Mouse (Mus musculus): Measurements from ENCODE around the gene Cldnd2. TPM values are rescaled to one million over a fixed set of nuclear protein-coding genes. Genes with fewer than 3 reads are reported as not detected.

Cldnd2 gene
- total RNA-seq, 2 experiments from 2014 or later: not detected

- DNase-seq: peak; percentile 71 to 75
- intact Hi-C loops (cut with DNase I): loop anchor here (10.0 kb wide), 1 partner anchor 139 kb away; no protein-coding TSS in a partner anchor
Observed at GRCm38 (mm10) chr7:43443126-43443916, 2.7 kb downstream of the Cldnd2 start.

GRCm38 (mm10) chr7:43443917-43444293 lies 3.3 kb downstream of the Cldnd2 start, which contains the start of the genes Etfb and Gm45233:
TSS of gene Etfb (plus strand) at chr7:43444083.
TSS of gene Gm45233 (plus strand) at chr7:43444128.
- DNase-seq: peak; percentile 89 to 93
- intact Hi-C loops (cut with DNase I): loop anchor here (10.0 kb wide), 1 partner anchor 139 kb away; no protein-coding TSS in a partner anchor

- DNase-seq: no peak
- intact Hi-C loops (cut with DNase I): loop anchor here (10.0 kb wide), 1 partner anchor 143 kb away; no protein-coding TSS in a partner anchor
Observed at GRCm38 (mm10) chr7:43447801-43448200, 7.2 kb downstream of the Cldnd2 start.

- DNase-seq: no peak
- intact Hi-C loops (cut with DNase I): loop anchor here (10.0 kb wide), 1 partner anchor 143 kb away; no protein-coding TSS in a partner anchor
Observed at GRCm38 (mm10) chr7:43448246-43448645, 7.7 kb downstream of the Cldnd2 start.

GRCm38 (mm10) chr7:43449811-43450210 lies 9.2 kb downstream of the Cldnd2 start:
- intact Hi-C loops (cut with DNase I): loop anchor here (10.0 kb wide), 1 partner anchor 145 kb away; no protein-coding TSS in a partner anchor
- DNase-seq: no peak

- intact Hi-C loops (cut with DNase I): no loop called here
- no peak for DNase-seq
Observed at GRCm38 (mm10) chr7:43451726-43452125, 11.1 kb downstream of the Cldnd2 start.

GRCm38 (mm10) chr7:43452609-43453008 lies 12.0 kb downstream of the Cldnd2 start:
- intact Hi-C loops (cut with DNase I): no loop called here

GRCm38 (mm10) chr7:43453599-43454355 lies 13.2 kb downstream of the Cldnd2 start:
- intact Hi-C loops (cut with DNase I): no loop called here
- no peak for DNase-seq

More at GRCm38 (mm10) chr7:43452609-43453008, 12.0 kb downstream of the Cldnd2 start:
- no peak for DNase-seq

GRCm38 (mm10) chr7:43454371-43454770 lies 13.8 kb downstream of the Cldnd2 start:
- no peak for DNase-seq
- intact Hi-C loops (cut with DNase I): no loop called here

GRCm38 (mm10) chr7:43462851-43463250 lies 22.3 kb downstream of the Cldnd2 start, which contains the start of gene Vsig10l:
TSS of gene Vsig10l (plus strand) at chr7:43463151.
- DNase-seq: no peak
- intact Hi-C loops (cut with DNase I): no loop called here

- intact Hi-C loops (cut with DNase I): no loop called here
- DNase-seq: no peak
Observed at GRCm38 (mm10) chr7:43463976-43464375, 23.4 kb downstream of the Cldnd2 start.

- DNase-seq: peak in 1 of 2 experiments; percentile 21
- intact Hi-C loops (cut with DNase I): no loop called here
Observed at GRCm38 (mm10) chr7:43464864-43465343, 24.3 kb downstream of the Cldnd2 start.

- intact Hi-C loops (cut with DNase I): loop anchor here (1.0 kb wide), 1 partner anchor 42 kb away; no protein-coding TSS in a partner anchor
- DNase-seq: peak; percentile 79 to 81
Observed at GRCm38 (mm10) chr7:43465344-43466098, 24.9 kb downstream of the Cldnd2 start.

- DNase-seq: peak; percentile 69 to 75
Observed at GRCm38 (mm10) chr7:43466099-43466694, 25.6 kb downstream of the Cldnd2 start.

GRCm38 (mm10) chr7:43470373-43470772 lies 29.8 kb downstream of the Cldnd2 start:
- intact Hi-C loops (cut with DNase I): no loop called here
- no peak for DNase-seq

More at GRCm38 (mm10) chr7:43466099-43466694, 25.6 kb downstream of the Cldnd2 start:
- intact Hi-C loops (cut with DNase I): loop anchor here (1.0 kb wide), 1 partner anchor 43 kb away; no protein-coding TSS in a partner anchor

GRCm38 (mm10) chr7:43475706-43476105 lies 35.1 kb downstream of the Cldnd2 start:
- no peak for DNase-seq
- intact Hi-C loops (cut with DNase I): no loop called here

- DNase-seq: no peak
- intact Hi-C loops (cut with DNase I): no loop called here
Observed at GRCm38 (mm10) chr7:43476376-43476775, 35.8 kb downstream of the Cldnd2 start.

GRCm38 (mm10) chr7:43481191-43481590 lies 40.6 kb downstream of the Cldnd2 start:
- intact Hi-C loops (cut with DNase I): no loop called here
- no peak for DNase-seq

GRCm38 (mm10) chr7:43482090-43482716 lies 41.6 kb downstream of the Cldnd2 start:
- intact Hi-C loops (cut with DNase I): no loop called here
- no peak for DNase-seq
